Mouse (Mus musculus) forebrain, embryonic 16.5 days (tissue): Measurements from ENCODE around the gene Gna15. TPM values are rescaled to one million over a fixed set of nuclear protein-coding genes. Genes with fewer than 3 reads are reported as not detected.

Source experiments
- ATAC-seq: fragments of 200-750 bp; cut with Nextera tagmentation; 2 replicates; pipeline ENCODE4 v1.8.0; 2017; ENCODE audit warnings: mild to moderate bottlenecking, moderate library complexity
- H3K27ac ChIP-seq: fragments of 300-500 bp; sonication (generic); 2 replicates; pipeline ENCODE4 v1.5.1; 2014; ENCODE audit warnings: low read length, control low read depth
- H3K27me3 ChIP-seq: fragments of 300-500 bp; sonication (generic); replicated peaks from 2 replicates; pipeline ENCODE4 v1.6.1; 2014; ENCODE audit warnings: low read length; ENCODE audit not compliant: control insufficient read depth, insufficient read depth
- H3K36me3 ChIP-seq: fragments of 300-500 bp; sonication (generic); 2 replicates; pipeline ENCODE4 v1.6.1; 2014; ENCODE audit not compliant: control insufficient read depth, insufficient read depth
- H3K4me1 ChIP-seq: fragments of 300-500 bp; sonication (generic); replicated peaks from 2 replicates; pipeline ENCODE4 v1.6.1; 2014; ENCODE audit warnings: low read length; ENCODE audit not compliant: control insufficient read depth, insufficient read depth
- H3K4me2 ChIP-seq: fragments of 300-500 bp; sonication (generic); 2 replicates; pipeline ENCODE4 v1.6.1; 2014; ENCODE audit warnings: mild to moderate bottlenecking, low read length, control low read depth
- H3K4me3 ChIP-seq: fragments of 300-500 bp; sonication (generic); replicated peaks from 2 replicates; pipeline ENCODE4 v1.5.1; 2014; ENCODE audit warnings: mild to moderate bottlenecking, low read length, control low read depth
- H3K9ac ChIP-seq: fragments of 300-500 bp; sonication (generic); replicated peaks from 2 replicates; pipeline ENCODE4 v1.6.1; 2014; ENCODE audit warnings: low read depth, low read length, control low read depth
- H3K9me3 ChIP-seq: fragments of 300-500 bp; sonication (generic); 2 replicates; pipeline ENCODE4 v1.6.1; 2016; ENCODE audit warnings: low read length; ENCODE audit not compliant: control insufficient read depth
- WGBS: fragments of 180-500 bp; shearing (Covaris S2); extraction: QIAGEN DNeasy Blood & Tissue Kit; methylation state at CpG from one replicate; pipeline ENCODE4 v1.1.7; 2014; 5-methylcytosine and 5-hydroxymethylcytosine counted together
- polyA plus RNA-seq: library from polyadenylated mRNA; unstranded; fragments of >200 nt; fragmentation: Nextera tagmentation; extraction: Ambion mirVana; gene quantifications from 2 replicates; pipeline ENCODE4 v1.2.1, GENCODE M21; 2015

Gene Gna15
- polyA plus RNA-seq, 1 experiment from 2014 or later, result 0.42 TPM

GRCm38 (mm10) chr10:81545161-81545747 is 21.2 kb upstream of the Gna15 start, which contains the start of gene Gna11:
Gene Gna11, minus strand, starts transcription at chr10:81545190.
- no peaks in the 10 kb centered on the region for H3K27me3 ChIP-seq
- H3K4me1 ChIP-seq, result peaks cover 24% of the 10 kb centered on the region
- H3K9ac ChIP-seq, result peak within 1 kb of the TSS; percentile 97
- ATAC-seq, result peak; percentile 98
- WGBS, result under 1% methylated on average over 49 of the region's 59 CpGs
- peak within 1 kb of the TSS; percentile 96 for H3K27ac ChIP-seq
- H3K36me3 ChIP-seq, result no peaks in the 10 kb centered on the region
- H3K4me2 ChIP-seq, result peak within 1 kb of the TSS; percentile 99
- peak within 1 kb of the TSS; percentile 93 for H3K4me3 ChIP-seq
- no peaks in the 10 kb centered on the region for H3K9me3 ChIP-seq

GRCm38 (mm10) chr10:81544296-81545160 is 20.5 kb upstream of the Gna15 start:
- H3K9me3 ChIP-seq, result no peaks in the 10 kb centered on the region
- H3K27me3 ChIP-seq, result no peaks in the 10 kb centered on the region
- ATAC-seq, result peak; percentile 29
- H3K4me2 ChIP-seq, result peak overlapping the region; percentile 99
- H3K9ac ChIP-seq, result peak overlapping the region; percentile 97
- H3K27ac ChIP-seq, result peak overlapping the region; percentile 77
- peaks cover 24% of the 10 kb centered on the region for H3K4me1 ChIP-seq
- WGBS, result under 1% methylated on average over 92 of the region's 93 CpGs
- H3K36me3 ChIP-seq, result no peaks in the 10 kb centered on the region
- peak overlapping the region; percentile 93 for H3K4me3 ChIP-seq

DNA sequence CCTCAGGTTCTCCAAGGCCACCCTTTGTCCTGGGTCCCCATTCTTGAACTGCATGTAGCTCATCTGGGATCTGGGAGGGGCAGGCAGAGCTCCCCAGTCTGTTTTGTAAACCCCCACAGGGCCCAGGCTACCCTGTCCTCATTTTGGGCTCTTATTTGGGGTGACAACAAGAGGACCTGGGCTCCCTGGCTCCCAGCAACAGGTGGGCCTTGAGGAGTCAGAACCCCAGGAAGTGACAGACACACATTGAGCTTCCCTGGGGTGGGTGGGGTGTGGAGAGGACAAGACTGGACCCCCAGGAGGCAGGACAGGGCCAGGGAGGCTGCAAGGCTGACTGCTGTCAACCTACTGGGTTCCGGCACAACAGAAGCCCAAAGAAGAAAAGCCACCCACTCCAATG is 19.6 kb upstream of the Gna15 start:
- peak overlapping the region; percentile 93 for H3K4me3 ChIP-seq
- H3K27ac ChIP-seq, result no peak overlapping the region; the same call in 1 of the 2 replicates

DNA sequence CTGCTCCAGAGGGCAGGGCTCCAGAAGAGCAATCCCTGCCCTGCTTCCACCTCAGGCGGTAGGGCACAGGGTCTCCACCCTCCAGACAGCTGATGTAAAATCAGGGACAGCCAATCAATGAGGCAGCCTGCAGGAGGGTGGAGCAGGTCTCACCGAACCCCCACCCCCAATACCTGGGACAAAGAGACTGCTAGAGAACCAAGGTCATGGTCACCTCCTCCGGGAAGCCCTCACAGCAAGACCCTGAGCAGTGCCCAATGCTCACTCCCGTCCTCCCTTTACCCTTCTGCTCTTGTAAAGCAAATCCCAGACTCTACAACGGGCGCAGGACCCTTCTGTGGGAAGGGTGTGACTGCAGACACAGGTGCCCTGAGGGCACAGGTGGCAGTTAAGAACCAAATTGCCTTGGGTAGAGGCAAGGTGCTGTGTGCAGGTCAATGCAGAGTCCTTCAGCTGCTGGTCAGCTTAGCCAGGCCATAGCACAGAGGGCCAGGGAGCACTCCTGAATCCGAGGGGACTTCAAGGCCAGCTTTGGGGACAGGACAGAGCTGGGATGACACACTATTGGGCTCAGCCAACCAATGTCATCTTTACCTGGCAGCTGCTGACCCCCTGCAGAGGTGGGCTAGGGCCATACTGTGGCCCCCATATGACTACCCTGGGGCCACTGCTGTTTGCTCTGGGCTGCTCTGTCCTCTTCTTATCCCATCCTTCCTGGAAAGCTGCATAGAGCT is 18.9 kb upstream of the Gna15 start:
- Histone ChIP-seq H3K4me1 (peaks cover 24% of the 10 kb centered on the region), H3K36me3 (no peaks in the 10 kb centered on the region), H3K4me2 (peak overlapping the region; percentile 99; the same call in 1 of the 2 replicates), H3K27me3 (no peaks in the 10 kb centered on the region), H3K9ac (0 out of 2 replicates have a peak overlapping the region, but pooled peaks have one; percentile 8), H3K27ac (no peak overlapping the region), H3K4me3 (no peak overlapping the region), H3K9me3 (no peaks in the 10 kb centered on the region)
- ATAC-seq, result no peak
- WGBS, result 74% methylated on average over 7 of the region's 7 CpGs

More for the DNA sequence above, 19.6 kb upstream of the Gna15 start:
- H3K4me2 ChIP-seq, result peak overlapping the region; percentile 99
- no peaks in the 10 kb centered on the region for H3K27me3 ChIP-seq
- H3K9me3 ChIP-seq, result no peaks in the 10 kb centered on the region
- H3K36me3 ChIP-seq, result no peaks in the 10 kb centered on the region
- 56% methylated on average over 1 of the region's 1 CpGs for WGBS
- peak overlapping the region; percentile 97 for H3K9ac ChIP-seq
- no peak for ATAC-seq
- H3K4me1 ChIP-seq, result peaks cover 24% of the 10 kb centered on the region

- Histone ChIP-seq H3K9me3 (no peaks in the 10 kb centered on the region), H3K4me3 (no peak overlapping the region), H3K27ac (no peak overlapping the region), H3K4me1 (peaks cover 24% of the 10 kb centered on the region), H3K27me3 (no peaks in the 10 kb centered on the region), H3K4me2 (no peak overlapping the region), H3K36me3 (no peaks in the 10 kb centered on the region), H3K9ac (no peak overlapping the region)
- WGBS, result 83% methylated on average over 10 of the region's 10 CpGs
- no peak for ATAC-seq
Observed at GRCm38 (mm10) chr10:81541803-81542202, 17.8 kb upstream of the Gna15 start.

DNA sequence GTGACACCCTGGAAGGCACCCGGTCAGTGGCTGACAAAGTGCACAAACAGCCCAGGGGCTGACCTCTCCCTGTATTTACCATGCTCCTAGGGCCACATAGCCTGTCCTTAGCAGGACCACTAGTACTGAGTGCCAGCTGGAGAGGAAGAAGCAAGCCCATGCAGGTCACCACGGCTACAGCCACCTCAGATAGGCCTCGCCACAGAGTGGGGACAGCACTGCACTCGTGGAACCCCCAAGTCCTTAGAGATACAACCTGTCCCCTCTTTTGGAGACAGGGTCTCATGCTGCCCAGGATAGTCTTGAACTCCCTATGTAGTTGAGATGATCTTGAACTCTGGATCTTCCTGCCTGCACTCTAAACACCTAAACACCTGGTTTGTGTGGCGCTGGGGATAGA is 17.3 kb upstream of the Gna15 start:
- no peak for ATAC-seq
- Histone ChIP-seq H3K27ac (no peak overlapping the region), H3K27me3 (no peaks in the 10 kb centered on the region), H3K4me3 (no peak overlapping the region), H3K9me3 (no peaks in the 10 kb centered on the region), H3K9ac (no peak overlapping the region), H3K36me3 (no peaks in the 10 kb centered on the region), H3K4me1 (peaks cover 24% of the 10 kb centered on the region), H3K4me2 (no peak overlapping the region)
- 87% methylated on average over 5 of the region's 5 CpGs for WGBS

GRCm38 (mm10) chr10:81538321-81539048 is 14.5 kb upstream of the Gna15 start:
- no peak for ATAC-seq
- H3K4me2 ChIP-seq, result no peak overlapping the region
- H3K27me3 ChIP-seq, result no peaks in the 10 kb centered on the region
- no peaks in the 10 kb centered on the region for H3K36me3 ChIP-seq
- H3K9ac ChIP-seq, result no peak overlapping the region
- no peak overlapping the region for H3K4me3 ChIP-seq
- H3K4me1 ChIP-seq, result peaks cover 11% of the 10 kb centered on the region
- no peak overlapping the region for H3K27ac ChIP-seq
- H3K9me3 ChIP-seq, result no peaks in the 10 kb centered on the region
- 93% methylated on average over 3 of the region's 3 CpGs for WGBS

DNA sequence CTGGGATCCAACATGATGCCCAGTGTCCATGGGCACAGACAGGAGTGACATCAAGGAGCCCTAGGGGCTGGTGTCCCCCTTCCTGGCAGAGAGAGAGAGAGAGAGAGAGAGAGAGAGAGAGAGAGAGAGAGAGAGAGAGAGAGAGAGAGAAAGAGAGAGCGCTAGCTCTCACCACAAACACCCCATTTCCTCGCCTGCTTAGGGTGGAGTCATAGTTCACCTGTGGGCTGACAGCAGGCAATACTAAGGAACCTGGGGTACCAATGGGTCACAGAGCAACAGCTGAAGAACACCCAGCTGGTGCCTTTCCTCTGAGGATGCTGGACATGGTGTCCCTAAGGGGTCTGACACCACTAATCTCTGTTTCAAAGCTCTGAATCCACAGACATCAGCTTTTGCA is 13.4 kb upstream of the Gna15 start:
- 92% methylated on average over 2 of the region's 2 CpGs for WGBS
- H3K27ac ChIP-seq, result no peak overlapping the region
- ATAC-seq, result no peak
- 0 out of 2 replicates have a peak, but pooled peaks cover 3% of the 10 kb centered on the region for H3K36me3 ChIP-seq
- peaks cover under 1% of the 10 kb centered on the region for H3K4me1 ChIP-seq
- H3K9me3 ChIP-seq, result no peaks in the 10 kb centered on the region
- H3K27me3 ChIP-seq, result no peaks in the 10 kb centered on the region
- H3K4me3 ChIP-seq, result no peak overlapping the region
- no peak overlapping the region for H3K4me2 ChIP-seq
- no peak overlapping the region for H3K9ac ChIP-seq
